Mouse (Mus musculus): ENCODE results near the gene Clns1a. TPM values are rescaled to one million over a fixed set of nuclear protein-coding genes. Genes with fewer than 3 reads are reported as not detected.

Clns1a gene
- total and polyA plus RNA-seq, 3 experiments = 140 to 305 (median 240) TPM

- TF ChIP-seq NRF1 (IDR thresholded peaks at IDR 0.05; ENCODE audit: low read depth, low read length) (no peak), MAFK (IDR thresholded peaks at IDR 0.05; ENCODE audit: insufficient replicate concordance, low read length) (no peak), RAD21 (IDR thresholded peaks at IDR 0.05; ENCODE audit: low read depth, low read length) (no peak), RCOR1 (conservative IDR thresholded peaks at IDR 0.05; ENCODE audit: low read depth, low read length) (no peak), USF2 (conservative IDR thresholded peaks at IDR 0.05; ENCODE audit: low read depth, low read length) (no peak), MAX (IDR thresholded peaks at IDR 0.05; ENCODE audit: low read length) (no peak), USF1 (IDR thresholded peaks at IDR 0.05; ENCODE audit: low read depth, low read length) (no peak), SMC3 (IDR thresholded peaks at IDR 0.05; ENCODE audit: low read depth, low read length) (no peak)
- peaks cover 62 to 90% of the 10 kb centered on the region in 2 experiments for H3K36me3 ChIP-seq (replicated peaks in 1 of 2; ENCODE audit: control insufficient read depth in 1 of 2, insufficient read depth in 1 of 2, low read length in 1 of 2)
- no peak overlapping the region for H3K27ac ChIP-seq (ENCODE audit: insufficient read depth, low read depth)
- no peaks in the 10 kb centered on the region for H3K27me3 ChIP-seq (replicated peaks)
- no peaks in the 10 kb centered on the region for H3K4me1 ChIP-seq (ENCODE audit: control insufficient read depth in 1 of 2, insufficient read depth in 2 of 2)
- in situ Hi-C loops (cut with MboI; ENCODE audit: low pct_ligation_motif_present, low pct_unique_long_range_greater_than_20kb, low sequenced_read_pairs) (no loop called here), dilution Hi-C loops (cut with MboI; ENCODE audit: extremely low pct_ligation_motif_present, extremely low pct_unique_long_range_greater_than_20kb, low sequenced_read_pairs) (no loop called here)
- peaks cover 3% of the 10 kb centered on the region; the same call in 1 of the 2 replicates for H3K79me2 ChIP-seq (replicated peaks; ENCODE audit: control insufficient read depth, extremely low read depth, insufficient read depth, poor library complexity, severe bottlenecking)
- no peak for DNase-seq (ENCODE audit: extremely low read depth)
- H3K9ac ChIP-seq (ENCODE audit: insufficient read depth, low read depth) = no peak overlapping the region
- H3K4me2 ChIP-seq (ENCODE audit: insufficient read depth, low read depth, poor library complexity, severe bottlenecking) = no peak overlapping the region
- no peaks in the 10 kb centered on the region for H3K9me3 ChIP-seq (replicated peaks; ENCODE audit: low read length)
- no peak overlapping the region for H3K4me3 ChIP-seq (replicated peaks in 1 of 3; ENCODE audit: low read depth in 2 of 3, low read length in 2 of 3, poor library complexity in 1 of 3)
These were observed 18.2 kb downstream of the Clns1a start for GRCm38 (mm10) chr7:97714651-97715050.

- Histone ChIP-seq H3K36me3 (replicated peaks in 1 of 2; ENCODE audit: control insufficient read depth in 1 of 2, insufficient read depth in 1 of 2, low read length in 1 of 2) (peaks cover 55 to 88% of the 10 kb centered on the region in 2 experiments), H3K27ac (ENCODE audit: insufficient read depth, low read depth) (no peak overlapping the region), H3K4me3 (replicated peaks in 1 of 3; ENCODE audit: low read depth in 2 of 3, low read length in 2 of 3, poor library complexity in 1 of 3) (no peak overlapping the region), H3K4me2 (ENCODE audit: insufficient read depth, low read depth, poor library complexity, severe bottlenecking) (no peak overlapping the region), H3K4me1 (ENCODE audit: control insufficient read depth in 1 of 2, insufficient read depth in 2 of 2) (no peaks in the 10 kb centered on the region), H3K79me2 (replicated peaks; ENCODE audit: control insufficient read depth, extremely low read depth, insufficient read depth, poor library complexity, severe bottlenecking) (no peaks in the 10 kb centered on the region), H3K27me3 (replicated peaks) (no peaks in the 10 kb centered on the region), H3K9me3 (replicated peaks; ENCODE audit: low read length) (no peaks in the 10 kb centered on the region), H3K9ac (ENCODE audit: insufficient read depth, low read depth) (no peak overlapping the region)
- in situ Hi-C loops (cut with MboI; ENCODE audit: low pct_ligation_motif_present, low pct_unique_long_range_greater_than_20kb, low sequenced_read_pairs) = no loop called here
- TF ChIP-seq MXI1 (IDR thresholded peaks at IDR 0.05; ENCODE audit: low read depth, low read length) (no peak), JUN (IDR thresholded peaks at IDR 0.05; ENCODE audit: insufficient read depth, low read depth, low read length) (no peak), MAX (IDR thresholded peaks at IDR 0.05; ENCODE audit: low read length) (no peak), ZMIZ1 (IDR thresholded peaks at IDR 0.05; ENCODE audit: low read depth, low read length) (no peak)
- dilution Hi-C loops (cut with MboI; ENCODE audit: extremely low pct_ligation_motif_present, extremely low pct_unique_long_range_greater_than_20kb, low sequenced_read_pairs) = no loop called here
- no peak for DNase-seq (ENCODE audit: extremely low read depth)
These were observed 20.9 kb downstream of the Clns1a start for GRCm38 (mm10) chr7:97717326-97717725.

GRCm38 (mm10) chr7:97719078-97719477 is 22.6 kb downstream of the Clns1a start:
- no peaks in the 10 kb centered on the region for H3K9me3 ChIP-seq (replicated peaks; ENCODE audit: low read length)
- H3K9ac ChIP-seq (ENCODE audit: insufficient read depth, low read depth) = no peak overlapping the region
- H3K79me2 ChIP-seq (replicated peaks; ENCODE audit: control insufficient read depth, extremely low read depth, insufficient read depth, poor library complexity, severe bottlenecking) = no peaks in the 10 kb centered on the region
- dilution Hi-C loops (cut with MboI; ENCODE audit: extremely low pct_ligation_motif_present, extremely low pct_unique_long_range_greater_than_20kb, low sequenced_read_pairs) = no loop called here
- H3K27ac ChIP-seq (ENCODE audit: insufficient read depth, low read depth) = no peak overlapping the region
- no peaks in the 10 kb centered on the region for H3K27me3 ChIP-seq (replicated peaks)
- DNase-seq (ENCODE audit: extremely low read depth) = no peak
- no peak for TF ChIP-seq E2F4 (IDR thresholded peaks at IDR 0.05; ENCODE audit: insufficient replicate concordance, low read depth, low read length)
- TF ChIP-seq RCOR1 (conservative IDR thresholded peaks at IDR 0.05; ENCODE audit: low read depth, low read length) = no peak
- no peak for TF ChIP-seq POLR2AphosphoS2 (IDR thresholded peaks at IDR 0.05; ENCODE audit: low read depth, low read length)
- H3K4me1 ChIP-seq (ENCODE audit: control insufficient read depth in 1 of 2, insufficient read depth in 2 of 2) = no peaks in the 10 kb centered on the region
- in situ Hi-C loops (cut with MboI; ENCODE audit: low pct_ligation_motif_present, low pct_unique_long_range_greater_than_20kb, low sequenced_read_pairs) = no loop called here
- no peak overlapping the region for H3K4me2 ChIP-seq (ENCODE audit: insufficient read depth, low read depth, poor library complexity, severe bottlenecking)
- H3K4me3 ChIP-seq (replicated peaks in 1 of 3; ENCODE audit: low read depth in 2 of 3, low read length in 2 of 3, poor library complexity in 1 of 3) = no peak overlapping the region
- H3K36me3 ChIP-seq (replicated peaks in 1 of 2; ENCODE audit: control insufficient read depth in 1 of 2, insufficient read depth in 1 of 2, low read length in 1 of 2) = peaks cover 43 to 90% of the 10 kb centered on the region in 2 experiments

Data from CH12.LX (cell line).